Mouse (Mus musculus) layer of hippocampus, postnatal 25 days (tissue): ENCODE data around the gene Pemt. TPM values are rescaled to one million over a fixed set of nuclear protein-coding genes. Genes with fewer than 3 reads are reported as not detected.
A peak's percentile ranks its signal among the peaks of the same experiment; 100 is the strongest.

ENCODE experiments used
- DNase-seq, 2 experiments: peaks; one replicate each; pipeline ENCODE4 v3.0.0; 2022; ENCODE audit warnings: mixed read lengths in 2 of 2, low spot score in 1 of 2; ENCODE audit errors: extremely low spot score in 1 of 2
- total RNA-seq, 2 experiments: library from RNA; stranded (reverse); gene quantifications; 2 replicates each; pipeline ENCODE4 v1.2.3; 2021

Pemt gene
- 1 to 10 TPM; 4.0 to 4.7 TPM for total RNA-seq

GRCm38 (mm10) chr11:60046058-60046735 lies at the start of gene Pemt:
Gene Pemt (minus strand): TSS chr11:60046489.
- peak; percentile 86 to 90 for DNase-seq

GRCm38 (mm10) chr11:60094909-60095810 lies 48.9 kb upstream of the Pemt start:
- no peak for DNase-seq

- no peak for DNase-seq
Measured at GRCm38 (mm10) chr11:60093984-60094587, 47.8 kb upstream of the Pemt start.

DNA sequence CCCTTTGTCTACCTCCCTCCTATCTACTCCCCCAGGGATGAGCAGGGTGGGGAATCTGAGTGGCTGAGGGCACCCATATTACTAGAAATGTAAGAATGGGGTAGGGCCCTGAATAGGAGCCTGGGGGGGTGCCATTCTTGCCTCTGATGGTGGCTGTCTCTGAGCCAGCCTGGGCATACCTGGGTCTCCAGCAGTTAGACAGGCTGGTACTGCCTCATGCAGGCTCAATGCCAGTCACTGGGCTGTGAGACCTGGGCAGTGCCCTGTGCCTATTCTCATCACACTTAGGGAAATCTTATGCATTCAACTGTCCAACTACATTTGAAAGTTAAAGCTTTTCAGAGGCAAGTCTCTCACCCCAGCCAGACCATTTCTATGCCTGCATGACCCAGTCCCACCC lies 46.9 kb upstream of the Pemt start:
- DNase-seq: no peak

DNA sequence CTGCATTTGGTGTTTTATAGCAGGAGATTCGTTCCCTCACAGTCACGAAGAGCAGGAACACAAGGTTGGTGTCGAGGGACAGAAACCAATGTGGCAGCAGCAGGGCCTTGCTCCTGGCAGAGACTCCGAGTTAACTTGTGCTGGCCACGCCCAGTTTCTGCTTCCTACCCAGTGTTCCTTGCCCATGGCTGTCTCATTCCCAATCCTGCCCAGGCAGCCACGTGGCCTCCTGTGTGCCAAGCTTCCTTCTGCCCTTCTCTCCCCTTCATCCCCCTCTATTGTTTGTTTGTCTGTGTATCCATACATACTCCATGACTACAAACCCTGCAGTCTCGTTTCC lies 45.1 kb upstream of the Pemt start:
- no peak for DNase-seq

DNA sequence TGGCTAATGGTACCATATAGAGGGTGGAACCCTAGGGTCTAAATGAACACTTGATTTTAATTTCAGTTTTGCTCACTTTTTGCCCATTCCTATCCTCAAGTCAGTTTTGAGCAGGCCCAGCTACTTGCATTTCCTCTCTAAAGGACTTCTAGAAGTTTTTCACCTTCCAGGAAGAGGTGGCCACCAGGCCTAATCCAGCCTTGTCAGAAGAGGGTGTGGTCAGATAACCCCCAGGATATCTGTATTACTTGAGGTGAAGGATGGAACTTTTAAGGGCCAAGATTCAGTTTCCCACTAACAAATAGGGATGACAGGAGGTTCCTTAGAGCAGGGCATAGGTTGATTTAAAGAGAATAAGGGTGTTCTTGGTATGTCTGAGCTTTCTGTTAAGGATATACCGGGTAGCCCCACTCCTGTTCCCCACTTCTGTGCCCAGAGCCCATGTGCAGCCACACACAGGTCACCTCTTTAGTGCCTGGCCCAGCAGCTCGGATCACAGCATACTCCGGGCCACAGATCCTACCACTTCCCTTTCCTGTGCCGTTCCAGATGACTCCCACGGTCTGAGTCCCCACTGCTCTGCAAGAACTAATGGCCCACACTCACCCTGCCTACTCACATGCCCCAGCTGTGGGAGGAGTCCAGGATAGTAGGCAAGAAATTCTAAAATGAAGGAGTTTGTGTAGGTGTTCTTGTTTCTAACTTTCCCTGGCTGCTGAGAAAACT lies 44.6 kb upstream of the Pemt start:
- no peak for DNase-seq

- DNase-seq: no peak
Measured at GRCm38 (mm10) chr11:60088947-60089346, 42.7 kb upstream of the Pemt start.

DNA sequence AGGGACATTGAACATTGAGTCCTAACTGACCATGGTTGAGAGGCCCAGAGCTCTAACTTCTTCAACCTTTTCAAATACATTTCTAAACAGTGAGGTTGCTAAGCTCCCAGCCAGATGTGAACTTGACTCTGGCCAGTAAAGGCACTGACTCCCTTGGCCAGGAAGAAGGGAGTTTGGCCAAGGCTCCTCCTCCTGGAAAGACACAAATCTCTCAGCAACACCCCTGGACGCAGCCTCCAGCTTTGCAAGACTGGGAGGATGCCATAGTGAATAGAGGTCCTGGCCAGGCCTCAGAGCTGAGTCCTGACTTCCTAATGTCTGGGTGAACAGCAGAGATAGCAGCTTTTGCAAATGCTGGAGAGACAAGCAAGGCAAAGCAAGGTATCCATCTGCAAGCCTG lies 40.4 kb upstream of the Pemt start:
- DNase-seq: no peak

GRCm38 (mm10) chr11:60084589-60084988 lies 38.3 kb upstream of the Pemt start:
- DNase-seq: no peak

DNA sequence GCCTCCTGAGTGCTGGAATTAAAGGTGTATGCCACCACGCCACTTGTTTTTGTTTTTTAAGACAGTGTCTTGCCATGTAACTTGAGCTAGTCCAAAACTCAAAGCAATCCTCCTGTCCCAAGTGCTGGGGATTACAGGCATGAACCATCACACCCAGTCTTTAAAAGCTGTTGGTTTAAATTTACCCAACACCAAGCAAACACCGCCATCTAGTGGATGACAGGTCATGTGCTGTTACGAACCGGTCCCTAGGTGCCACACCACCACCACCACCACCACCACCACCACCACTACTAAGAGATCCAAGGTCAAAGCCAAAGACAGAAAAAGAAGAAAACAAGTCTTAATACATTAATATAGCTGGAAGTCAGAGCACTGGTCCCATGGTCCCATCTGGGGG lies 30.5 kb upstream of the Pemt start:
- peak; percentile 29 to 79 for DNase-seq

DNA sequence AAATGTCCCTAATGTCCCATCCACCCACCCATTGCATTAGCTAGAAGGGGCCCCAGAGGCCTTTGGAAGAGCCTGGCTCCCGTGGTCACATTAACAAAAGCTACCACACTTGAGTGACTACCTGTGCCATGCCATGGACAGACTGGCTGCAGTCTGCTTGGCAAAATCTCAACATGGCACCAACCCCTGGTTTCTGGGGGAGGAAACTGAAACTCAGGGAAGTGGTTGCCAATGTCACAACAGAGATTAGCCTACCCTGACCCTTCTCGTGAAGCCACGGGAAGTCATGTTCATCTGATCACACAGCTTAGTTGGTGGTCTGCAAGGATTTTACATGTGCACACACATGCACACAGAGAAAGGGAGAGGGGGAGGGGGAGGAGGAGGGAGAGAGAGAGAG lies 29.9 kb upstream of the Pemt start:
- no peak for DNase-seq

GRCm38 (mm10) chr11:60073936-60074502 lies 27.7 kb upstream of the Pemt start:
- DNase-seq: no peak

DNA sequence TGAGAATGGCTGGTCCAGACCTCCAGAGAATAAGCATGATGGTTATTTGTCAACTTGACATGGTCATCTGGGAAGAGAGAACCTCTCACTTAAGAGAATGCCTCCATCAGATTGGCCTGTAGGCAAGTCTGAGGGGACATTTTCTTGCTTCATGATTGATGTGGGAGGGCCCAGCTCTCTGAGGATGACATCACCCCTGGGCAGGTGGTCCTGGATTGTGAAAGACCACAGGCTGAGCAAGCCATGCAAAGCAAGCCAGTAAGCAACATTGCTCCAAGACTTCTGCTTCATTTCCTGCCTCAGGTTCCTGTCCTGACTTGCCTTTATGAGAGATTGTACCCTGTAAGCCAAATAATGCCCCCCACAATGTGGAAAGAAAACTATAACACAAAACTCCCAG lies 26.8 kb upstream of the Pemt start:
- DNase-seq: no peak

GRCm38 (mm10) chr11:60071221-60071620 lies 24.9 kb upstream of the Pemt start:
- no peak for DNase-seq

DNA sequence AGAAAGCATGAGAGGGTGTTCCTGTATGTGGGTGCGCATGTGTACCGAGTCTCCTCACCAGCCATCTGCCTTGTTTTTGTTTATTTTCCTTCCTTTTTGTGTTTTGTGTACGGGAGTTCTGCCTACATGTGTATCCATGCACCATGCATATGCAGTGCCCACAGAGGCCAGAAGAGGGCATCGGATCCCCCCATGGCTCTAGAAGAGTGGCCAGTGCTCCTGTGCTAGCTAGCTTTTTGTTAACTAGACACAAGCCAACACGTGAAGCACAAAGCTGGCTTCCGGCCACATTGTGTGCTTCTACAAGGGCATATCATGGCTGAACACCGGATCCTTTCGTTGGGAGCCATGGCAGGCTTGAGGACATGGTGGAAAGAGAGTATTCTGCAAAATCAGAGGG lies 24.3 kb upstream of the Pemt start:
- DNase-seq: peak in 1 of 2 experiments; percentile 53

DNA sequence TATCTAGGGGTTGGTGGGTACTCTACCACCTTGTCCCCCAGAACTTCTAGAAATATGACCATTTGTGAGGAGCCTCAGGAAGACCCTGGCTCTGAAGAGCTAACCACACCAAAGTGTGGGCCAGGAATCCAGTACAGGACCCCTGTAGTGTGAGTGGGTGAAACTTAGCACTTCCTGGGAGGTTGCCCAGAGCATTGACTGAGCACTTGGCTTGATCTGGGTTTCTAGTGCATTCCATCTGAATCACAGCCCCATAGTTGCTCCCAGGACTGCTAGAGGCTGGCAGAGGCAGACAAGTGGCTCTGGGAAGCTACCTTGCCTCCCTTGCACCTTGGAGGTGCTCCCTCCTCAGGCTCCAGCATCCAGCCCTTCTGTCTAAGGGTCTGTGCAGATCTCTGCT lies 22.3 kb upstream of the Pemt start:
- no peak for DNase-seq

GRCm38 (mm10) chr11:60067646-60068045 lies 21.4 kb upstream of the Pemt start:
- no peak for DNase-seq

- no peak for DNase-seq
Measured at GRCm38 (mm10) chr11:60065267-60065666, 19.0 kb upstream of the Pemt start.

DNA sequence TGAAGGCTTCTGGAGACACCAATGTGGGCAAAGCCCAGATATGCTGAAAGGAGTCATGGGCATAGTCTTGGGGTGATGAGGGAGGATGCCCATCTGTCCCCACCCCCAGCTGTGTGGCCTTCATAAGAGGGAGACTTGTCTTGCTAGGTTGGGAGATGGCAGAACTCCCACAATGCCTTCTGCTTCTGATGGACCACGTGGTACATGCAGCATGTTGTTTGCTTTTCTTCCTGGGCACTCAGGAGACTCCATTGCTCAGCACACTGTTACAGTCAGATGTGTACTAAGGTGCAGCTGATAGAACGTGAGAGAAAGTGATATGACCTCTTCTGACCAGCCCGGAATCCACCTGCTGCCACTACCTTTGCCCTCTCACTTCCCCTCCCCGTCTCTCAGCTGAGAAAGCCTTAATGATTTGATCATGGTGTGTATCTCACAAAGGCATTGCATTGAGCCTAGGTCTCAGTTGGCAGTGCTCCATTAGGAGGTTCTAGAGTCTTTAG lies 15.3 kb upstream of the Pemt start:
- DNase-seq: no peak

GRCm38 (mm10) chr11:60060026-60060425 lies 13.7 kb upstream of the Pemt start:
- DNase-seq: no peak
